Mouse (Mus musculus): ENCODE results near the gene Wdr26.

The Wdr26 gene

GRCm38 (mm10) chr1:181168377-181168776 is 43.4 kb downstream of the Wdr26 start:
- in situ Hi-C loops (cut with MboI, MseI) = no loop called here

- in situ Hi-C loops (cut with MboI, MseI) = no loop called here
Observed at GRCm38 (mm10) chr1:181167816-181168215, 44.0 kb downstream of the Wdr26 start.

GRCm38 (mm10) chr1:181151541-181151940 is 60.3 kb downstream of the Wdr26 start:
- in situ Hi-C loops (cut with MboI, MseI) = loop anchor here (5.0 kb wide), 1 partner anchor 106 kb away; no protein-coding TSS in a partner anchor

GRCm38 (mm10) chr1:181150827-181151534 is 60.8 kb downstream of the Wdr26 start:
- in situ Hi-C loops (cut with MboI, MseI) = loop anchor here (5.0 kb wide), 1 partner anchor 106 kb away; no protein-coding TSS in a partner anchor

- in situ Hi-C loops (cut with MboI, MseI) = loop anchor here (5.0 kb wide), 1 partner anchor 107 kb away; no protein-coding TSS in a partner anchor
Observed at GRCm38 (mm10) chr1:181150431-181150826, 61.4 kb downstream of the Wdr26 start.

- in situ Hi-C loops (cut with MboI, MseI) = loop anchor here (5.0 kb wide), 1 partner anchor 108 kb away; no protein-coding TSS in a partner anchor
Observed at GRCm38 (mm10) chr1:181149373-181150017, 62.3 kb downstream of the Wdr26 start.

- in situ Hi-C loops (cut with MboI, MseI) = no loop called here
Observed at GRCm38 (mm10) chr1:181148540-181148939, 63.3 kb downstream of the Wdr26 start.

- in situ Hi-C loops (cut with MboI, MseI) = no loop called here
Observed at GRCm38 (mm10) chr1:181146187-181146586, 65.6 kb downstream of the Wdr26 start.

- in situ Hi-C loops (cut with MboI, MseI) = no loop called here
Observed at GRCm38 (mm10) chr1:181144966-181145365, 66.8 kb downstream of the Wdr26 start.

- in situ Hi-C loops (cut with MboI, MseI) = no loop called here
Observed at GRCm38 (mm10) chr1:181143950-181144836, 67.6 kb downstream of the Wdr26 start, which contains the start of the genes Nvl and Cnih4. Gene Nvl, minus strand, starts transcription at chr1:181144204. Gene Cnih4, plus strand, starts transcription at chr1:181144693.

GRCm38 (mm10) chr1:181143609-181143949 is 68.2 kb downstream of the Wdr26 start:
- in situ Hi-C loops (cut with MboI, MseI) = no loop called here

- in situ Hi-C loops (cut with MboI, MseI) = loop anchor here (5.0 kb wide), 1 partner anchor 69 kb away; no protein-coding TSS in a partner anchor
Observed at GRCm38 (mm10) chr1:181138730-181139129, 73.1 kb downstream of the Wdr26 start.

GRCm38 (mm10) chr1:181131915-181132314 is 79.9 kb downstream of the Wdr26 start:
- in situ Hi-C loops (cut with MboI, MseI) = no loop called here

- in situ Hi-C loops (cut with MboI, MseI) = no loop called here
Observed at GRCm38 (mm10) chr1:181126766-181127165, 85.0 kb downstream of the Wdr26 start.

GRCm38 (mm10) chr1:181125916-181126315 is 85.9 kb downstream of the Wdr26 start:
- in situ Hi-C loops (cut with MboI, MseI) = no loop called here

GRCm38 (mm10) chr1:181124145-181124544 is 87.7 kb downstream of the Wdr26 start:
- in situ Hi-C loops (cut with MboI, MseI) = loop anchor here (25.0 kb wide), 1 partner anchor 1337 kb away; no protein-coding TSS in a partner anchor
